Mouse (Mus musculus): Measurements from ENCODE around the gene Ano6.

DNA sequence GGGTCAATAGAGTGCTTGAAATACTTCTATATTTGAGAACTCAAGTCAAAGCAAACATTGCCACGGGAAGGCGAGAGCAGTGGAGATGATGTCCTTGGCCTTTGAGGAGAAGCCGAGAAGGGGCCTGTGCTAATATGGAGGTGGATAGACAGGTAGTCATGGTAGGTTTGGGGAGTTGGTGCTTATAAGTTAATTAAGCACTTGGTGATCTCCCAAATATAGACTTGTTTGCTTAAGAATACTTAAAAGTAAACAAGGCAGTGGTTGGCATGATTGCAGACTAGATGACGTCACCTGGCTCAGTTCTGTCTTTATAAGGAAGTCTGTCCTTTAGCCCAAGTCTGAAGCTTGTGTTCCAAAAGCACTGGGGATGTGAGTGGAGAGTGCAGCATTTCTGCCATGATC is 19.7 kb downstream of the Ano6 start:
- TF ChIP-seq POLR2A (IDR thresholded peaks at IDR 0.05; ENCODE audit: borderline replicate concordance, extremely low read depth, low read depth, low read length) (no peak), CTCF (IDR thresholded peaks at IDR 0.05; ENCODE audit: insufficient read depth, low read length) (no peak)
